Mouse (Mus musculus): ENCODE measurements around the gene Kcnh4. TPM values are rescaled to one million over a fixed set of nuclear protein-coding genes. Genes with fewer than 3 reads are reported as not detected.
"Not testable (repeated sequence)": the region's sequence is repeated elsewhere in the genome, so short reads cannot be mapped to it uniquely, and the experiment has no call there.

Kcnh4 gene
- 3.4 and 4.6 TPM in 2 replicates for polyA plus RNA-seq (2015; fragmentation: Nextera tagmentation; extraction: Ambion mirVana)

DNA sequence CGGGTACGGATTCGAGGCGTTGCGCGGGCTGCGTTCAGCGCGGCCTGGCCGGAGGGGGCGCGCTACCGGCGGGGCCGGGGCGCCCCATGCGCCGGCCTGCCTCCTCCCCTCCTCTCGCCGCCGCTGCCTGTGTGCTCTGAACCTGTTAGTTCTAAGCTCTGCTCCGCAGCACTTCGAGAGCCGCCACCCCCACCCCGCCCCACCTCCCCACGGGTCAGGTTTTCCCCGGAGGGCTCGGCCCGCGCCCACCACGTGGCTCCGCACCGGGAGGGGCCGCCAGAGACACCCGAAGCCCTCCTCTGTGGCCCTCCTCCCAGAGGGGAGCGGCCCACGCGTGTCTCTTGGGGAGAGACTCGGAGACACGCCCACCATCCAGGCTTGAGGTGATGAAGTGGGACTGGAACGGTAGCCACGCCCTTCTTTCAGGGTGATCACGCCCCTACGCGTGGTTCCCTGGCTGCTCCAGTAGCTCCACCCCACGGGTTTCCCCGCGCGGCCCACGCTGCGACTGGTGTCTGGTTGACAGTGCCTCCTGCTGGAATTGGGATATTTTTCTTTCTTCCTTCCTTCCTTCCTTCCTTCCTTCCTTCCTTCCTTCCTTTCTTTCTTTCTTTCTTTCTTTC is at the start of gene Kcnh4:
TSS of gene Kcnh4 (minus strand) at position 332 of the 623 bp plus-strand sequence.
- Histone ChIP-seq H3K27me3 (peaks cover 29% of the 10 kb centered on the region), H3K36me3 (ENCODE audit: poor library complexity, severe bottlenecking) (peaks cover 5% of the 10 kb centered on the region; the same call in 1 of the 2 replicates), H3K27ac (peak within 1 kb of the TSS; percentile 40), H3K4me1 (peaks cover 23% of the 10 kb centered on the region), H3K4me3 (peak within 1 kb of the TSS; percentile 50), H3K9ac (peak within 1 kb of the TSS; percentile 68), H3K4me2 (peak within 1 kb of the TSS; percentile 77), H3K9me3 (replicated peaks) (no peaks in the 10 kb centered on the region)
- peak; percentile 69 for ATAC-seq
- WGBS = 0% methylated on average over 26 of the region's 51 CpGs

DNA sequence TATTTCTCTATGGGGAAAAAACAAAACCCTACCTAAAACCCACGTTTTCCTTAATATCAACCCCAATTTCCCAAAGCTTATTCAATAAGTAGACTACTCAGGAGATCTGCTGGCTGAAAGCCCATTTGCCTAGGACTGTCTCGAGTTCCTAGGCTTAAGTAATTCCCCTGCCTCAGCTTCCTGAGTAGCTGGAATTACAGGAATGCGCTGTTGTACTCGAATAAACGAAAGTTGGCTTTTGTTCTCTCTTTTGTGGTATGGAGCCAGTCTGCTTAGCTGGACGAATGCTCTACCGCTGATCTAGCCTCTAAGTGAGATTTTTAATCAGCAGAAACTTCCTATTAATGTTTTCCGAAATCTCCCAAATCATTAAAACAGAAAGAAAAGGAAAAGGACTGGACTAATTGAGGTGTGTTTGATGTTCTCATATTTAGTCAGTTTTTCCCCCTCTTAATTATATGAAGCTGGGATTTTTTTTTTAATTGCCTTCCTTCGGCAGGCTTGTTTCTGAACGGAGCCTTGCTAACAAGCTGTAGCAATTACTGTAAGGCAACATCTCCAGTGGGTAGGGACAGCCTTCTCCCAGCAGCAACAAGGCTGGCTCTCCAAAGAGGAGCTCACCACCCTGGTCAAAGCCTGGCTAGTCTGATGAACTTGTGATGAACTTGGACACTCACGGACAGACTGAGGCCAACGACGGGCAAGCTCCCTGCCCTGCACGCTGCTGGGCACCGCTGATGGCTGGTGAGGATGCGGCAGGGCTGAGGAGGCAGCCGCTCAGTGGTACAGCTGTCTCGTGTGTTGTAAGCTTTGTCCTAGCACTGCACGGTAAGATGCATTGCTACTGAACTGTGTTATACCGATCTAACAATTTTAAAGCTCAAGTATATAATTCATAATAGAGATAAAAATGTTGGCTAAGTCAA is 46.9 kb upstream of the Kcnh4 start:
- no peak for ATAC-seq
- Histone ChIP-seq H3K4me1 (peaks cover 4% of the 10 kb centered on the region; the same call in 1 of the 2 replicates), H3K36me3 (ENCODE audit: poor library complexity, severe bottlenecking) (peaks cover 28% of the 10 kb centered on the region), H3K27me3 (no peaks in the 10 kb centered on the region), H3K9ac (0 out of 2 replicates have a peak overlapping the region, but pooled peaks have one; percentile 16), H3K27ac (no peak overlapping the region; the same call in 1 of the 2 replicates), H3K4me2 (peak overlapping the region; percentile 28), H3K9me3 (replicated peaks) (no peaks in the 10 kb centered on the region), H3K4me3 (no peak overlapping the region)
- WGBS = 40% methylated on average over 20 of the region's 20 CpGs

DNA sequence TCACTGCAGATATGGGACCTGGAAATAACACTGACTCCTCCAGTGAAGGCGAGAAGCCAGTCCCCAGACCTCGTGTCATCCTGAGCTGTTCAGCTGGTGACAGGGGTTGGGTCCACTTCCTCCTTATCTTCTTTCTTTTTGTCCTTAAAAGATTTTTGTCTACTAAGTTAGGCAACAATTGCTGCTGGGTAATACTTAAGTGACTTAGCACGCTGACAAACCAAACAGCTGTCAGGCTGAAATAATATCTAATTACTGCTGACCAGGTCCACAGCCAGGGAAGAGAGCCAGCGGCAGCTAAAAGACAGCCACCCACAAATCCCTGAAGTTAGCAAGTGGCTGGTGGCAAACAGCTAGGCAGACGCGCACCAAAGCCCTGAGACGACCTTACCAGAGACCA is 45.8 kb upstream of the Kcnh4 start:
- Histone ChIP-seq H3K4me2 (no peak overlapping the region), H3K4me1 (peaks cover 4% of the 10 kb centered on the region; the same call in 1 of the 2 replicates), H3K9ac (no peak overlapping the region), H3K9me3 (replicated peaks) (no peaks in the 10 kb centered on the region), H3K36me3 (ENCODE audit: poor library complexity, severe bottlenecking) (peaks cover 33% of the 10 kb centered on the region), H3K27me3 (no peaks in the 10 kb centered on the region), H3K27ac (no peak overlapping the region), H3K4me3 (no peak overlapping the region)
- ATAC-seq = no peak
- WGBS = 82% methylated on average over 7 of the region's 7 CpGs

DNA sequence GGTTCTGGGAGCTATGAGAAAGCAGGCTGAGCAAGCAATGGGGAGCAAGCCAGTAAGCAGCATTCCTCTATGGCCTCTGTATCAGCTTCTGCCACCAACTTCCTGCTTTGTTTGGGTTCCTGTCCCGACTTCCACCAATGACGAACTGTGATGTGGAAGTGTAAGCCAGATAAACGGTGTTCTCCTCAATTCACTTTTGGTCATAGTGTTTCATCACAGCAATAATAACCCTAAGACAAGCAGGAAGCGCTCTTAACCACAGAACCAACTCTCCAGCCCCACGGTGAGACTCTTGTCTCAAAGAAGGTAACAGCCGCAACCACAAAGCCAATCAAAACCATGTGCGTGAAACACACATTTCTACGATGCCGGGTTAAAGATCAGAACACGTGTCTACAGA is 44.7 kb upstream of the Kcnh4 start:
- ATAC-seq = no peak

DNA sequence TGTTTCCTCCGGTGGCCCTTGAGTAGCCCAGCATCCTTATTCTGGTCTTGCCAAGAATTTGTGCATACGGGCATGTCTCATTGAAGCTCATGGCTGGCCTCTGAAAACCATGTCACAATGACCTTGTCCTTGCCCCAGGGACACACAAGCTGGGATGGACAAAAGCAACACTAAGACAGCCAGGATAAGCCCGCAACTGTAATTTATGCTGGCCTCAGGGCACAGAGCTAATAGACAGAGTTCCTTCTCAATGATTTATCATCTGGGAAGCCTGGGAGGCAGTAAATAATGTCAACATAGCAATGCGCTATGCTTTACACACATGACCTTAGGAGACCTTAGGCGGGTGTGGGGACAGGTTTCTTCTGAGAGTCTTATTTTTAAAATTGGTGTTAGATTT is 39.7 kb upstream of the Kcnh4 start:
- Histone ChIP-seq H3K27me3 (no peaks in the 10 kb centered on the region), H3K9me3 (replicated peaks) (no peaks in the 10 kb centered on the region), H3K9ac (no peak overlapping the region), H3K4me2 (no peak overlapping the region), H3K4me3 (no peak overlapping the region), H3K36me3 (ENCODE audit: poor library complexity, severe bottlenecking) (peaks cover 29% of the 10 kb centered on the region), H3K27ac (no peak overlapping the region), H3K4me1 (no peaks in the 10 kb centered on the region)
- 83% methylated on average over 5 of the region's 5 CpGs for WGBS
- no peak for ATAC-seq

More for the DNA sequence above, 44.7 kb upstream of the Kcnh4 start:
- Histone ChIP-seq H3K4me2 (no peak overlapping the region), H3K27ac (no peak overlapping the region), H3K9me3 (replicated peaks) (no peaks in the 10 kb centered on the region), H3K36me3 (ENCODE audit: poor library complexity, severe bottlenecking) (peaks cover 33% of the 10 kb centered on the region), H3K27me3 (no peaks in the 10 kb centered on the region), H3K9ac (no peak overlapping the region), H3K4me1 (peaks cover 4% of the 10 kb centered on the region; the same call in 1 of the 2 replicates), H3K4me3 (no peak overlapping the region)
- WGBS = 95% methylated on average over 10 of the region's 10 CpGs

DNA sequence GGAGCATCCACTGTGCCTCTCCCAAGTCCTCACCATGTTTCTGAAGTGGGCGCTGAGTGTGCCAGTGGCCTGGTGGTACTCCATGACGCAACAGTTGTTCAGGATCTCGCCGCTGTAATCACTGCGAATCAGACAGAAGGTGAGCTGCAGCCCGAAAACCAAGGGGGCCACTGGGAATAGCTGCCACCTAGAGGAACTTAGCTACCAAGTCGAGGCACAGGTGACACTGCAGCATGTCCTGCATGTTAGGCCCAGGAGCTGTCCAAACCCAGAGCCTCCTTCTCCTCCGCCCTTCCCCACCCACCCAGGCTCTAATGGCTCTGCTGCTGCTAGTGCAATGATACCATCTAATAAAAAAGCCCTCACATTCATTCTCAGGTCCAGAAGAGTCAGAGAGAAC is 36.8 kb upstream of the Kcnh4 start:
- WGBS = 63% methylated on average over 8 of the region's 8 CpGs
- Histone ChIP-seq H3K4me1 (no peaks in the 10 kb centered on the region), H3K27me3 (no peaks in the 10 kb centered on the region), H3K9ac (no peak overlapping the region), H3K36me3 (ENCODE audit: poor library complexity, severe bottlenecking) (peaks cover 5% of the 10 kb centered on the region; the same call in 1 of the 2 replicates), H3K9me3 (replicated peaks) (no peaks in the 10 kb centered on the region), H3K27ac (no peak overlapping the region), H3K4me2 (no peak overlapping the region), H3K4me3 (no peak overlapping the region)
- no peak for ATAC-seq

DNA sequence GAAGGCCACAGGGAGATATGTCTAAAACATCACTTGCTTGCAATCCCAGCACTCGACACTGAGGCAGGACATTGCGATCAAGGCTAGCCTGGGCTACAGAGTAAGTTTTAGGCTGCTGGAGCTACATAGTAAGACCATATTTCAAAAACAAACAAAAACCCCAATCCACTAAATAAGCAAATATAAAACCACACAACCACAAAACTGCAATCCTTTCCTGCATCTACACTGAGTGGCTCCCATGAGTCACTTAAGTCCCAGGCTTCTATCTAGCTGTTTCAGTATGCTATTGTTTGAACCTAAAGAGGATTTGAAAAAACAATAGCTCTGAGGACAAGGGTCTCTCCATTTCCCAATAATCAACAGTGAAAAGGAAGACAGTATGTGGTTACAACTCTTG is 35.6 kb upstream of the Kcnh4 start:
- ATAC-seq = no peak
- H3K27ac ChIP-seq = no peak overlapping the region
- H3K9ac ChIP-seq = no peak overlapping the region
- no peaks in the 10 kb centered on the region for H3K4me1 ChIP-seq
- no peak overlapping the region for H3K4me2 ChIP-seq
- H3K9me3 ChIP-seq (replicated peaks) = no peaks in the 10 kb centered on the region
- WGBS = 97% methylated on average over 2 of the region's 2 CpGs
- no peak overlapping the region for H3K4me3 ChIP-seq
- no peaks in the 10 kb centered on the region for H3K27me3 ChIP-seq
- peaks cover 2% of the 10 kb centered on the region; the same call in 1 of the 2 replicates for H3K36me3 ChIP-seq (ENCODE audit: poor library complexity, severe bottlenecking)

DNA sequence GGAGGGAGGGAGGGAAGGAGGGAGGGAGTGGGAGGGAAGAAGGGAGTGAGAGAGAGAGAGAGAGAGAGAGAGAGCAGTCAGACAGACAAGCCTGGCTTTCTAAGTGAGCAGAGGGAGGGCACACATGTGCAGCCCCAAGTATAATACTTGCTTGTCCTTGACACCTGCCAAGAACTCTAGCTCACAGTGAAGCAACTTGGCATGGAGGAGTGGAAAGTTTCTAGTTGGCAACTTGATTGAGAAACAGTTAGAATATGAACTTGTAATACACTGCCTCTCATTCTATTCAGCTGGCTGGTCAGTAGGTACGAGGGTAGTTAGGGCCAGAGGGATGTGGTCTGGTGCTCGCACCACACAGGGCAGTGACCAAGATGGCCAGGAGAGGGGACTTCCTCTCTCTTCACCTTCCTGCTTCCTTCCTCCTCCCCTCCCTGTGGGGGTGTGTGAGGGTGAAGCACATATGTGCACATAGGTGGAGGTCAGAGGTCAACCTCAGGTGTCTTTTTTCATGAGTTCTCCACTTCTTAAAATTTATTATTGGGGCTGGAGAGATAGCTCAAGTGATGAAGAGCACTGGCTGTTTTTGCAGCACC is 31.8 kb upstream of the Kcnh4 start:
- no peak for ATAC-seq
- 91% methylated on average over 2 of the region's 2 CpGs for WGBS
- H3K27ac ChIP-seq = no peak overlapping the region

DNA sequence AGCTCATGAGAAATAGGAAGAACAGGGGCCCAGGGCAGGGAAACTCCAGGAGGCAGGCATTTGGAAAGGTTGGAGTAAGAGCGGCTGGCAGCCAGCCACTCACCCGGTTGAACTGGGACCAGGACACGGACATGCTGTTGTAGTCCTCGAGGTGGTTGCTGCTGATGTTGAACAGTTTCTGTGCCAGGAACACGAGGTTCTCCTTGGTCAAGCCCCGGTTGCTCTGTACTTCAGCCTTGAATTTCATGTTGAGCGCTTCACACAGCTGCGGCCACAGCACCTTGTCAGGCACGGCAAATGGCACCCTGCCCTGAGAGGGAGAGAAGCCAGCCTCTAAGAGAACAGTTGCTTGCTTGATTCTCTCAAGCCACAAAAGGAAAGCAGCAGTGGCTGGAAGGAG is 30.9 kb upstream of the Kcnh4 start:
- not testable (repeated sequence) for H3K4me1 ChIP-seq; ATAC-seq; H3K9me3 ChIP-seq (replicated peaks); H3K27ac ChIP-seq; H3K4me2 ChIP-seq; H3K4me3 ChIP-seq; H3K36me3 ChIP-seq (ENCODE audit: poor library complexity, severe bottlenecking); H3K9ac ChIP-seq; H3K27me3 ChIP-seq
- WGBS = 93% methylated on average over 9 of the region's 9 CpGs

More for the DNA sequence above, 31.8 kb upstream of the Kcnh4 start:
- Histone ChIP-seq H3K27me3 (no peaks in the 10 kb centered on the region), H3K36me3 (ENCODE audit: poor library complexity, severe bottlenecking) (peaks cover 9% of the 10 kb centered on the region), H3K9ac (no peak overlapping the region), H3K4me1 (no peaks in the 10 kb centered on the region), H3K4me3 (no peak overlapping the region), H3K4me2 (no peak overlapping the region), H3K9me3 (replicated peaks) (no peaks in the 10 kb centered on the region)

DNA sequence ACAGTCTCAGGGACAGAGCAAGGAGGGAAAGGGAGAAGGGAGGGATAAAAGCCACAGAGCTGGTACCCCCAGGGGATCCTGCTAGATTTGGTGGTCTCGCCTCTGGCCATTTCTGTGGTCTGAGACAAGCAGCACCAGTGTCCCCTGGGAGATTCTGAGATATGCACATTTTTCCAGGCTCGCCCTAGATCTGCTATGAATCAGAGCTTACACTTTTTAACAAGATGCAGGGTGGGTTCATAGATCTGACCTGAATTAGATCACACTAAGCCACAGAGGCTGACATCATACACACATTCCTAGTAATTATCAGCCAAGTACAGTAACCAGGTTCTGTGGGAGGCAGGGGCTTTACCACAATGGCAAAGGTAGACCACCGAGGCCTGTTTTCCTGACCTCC is 30.0 kb upstream of the Kcnh4 start:
- no peak overlapping the region for H3K9ac ChIP-seq
- H3K36me3 ChIP-seq (ENCODE audit: poor library complexity, severe bottlenecking) = peaks cover 9% of the 10 kb centered on the region
- H3K4me2 ChIP-seq = no peak overlapping the region
- H3K27me3 ChIP-seq = no peaks in the 10 kb centered on the region
- H3K4me3 ChIP-seq = no peak overlapping the region
- no peaks in the 10 kb centered on the region for H3K9me3 ChIP-seq (replicated peaks)
- no peak overlapping the region for H3K27ac ChIP-seq
- no peaks in the 10 kb centered on the region for H3K4me1 ChIP-seq
- 83% methylated on average over 3 of the region's 3 CpGs for WGBS
- ATAC-seq = no peak

DNA sequence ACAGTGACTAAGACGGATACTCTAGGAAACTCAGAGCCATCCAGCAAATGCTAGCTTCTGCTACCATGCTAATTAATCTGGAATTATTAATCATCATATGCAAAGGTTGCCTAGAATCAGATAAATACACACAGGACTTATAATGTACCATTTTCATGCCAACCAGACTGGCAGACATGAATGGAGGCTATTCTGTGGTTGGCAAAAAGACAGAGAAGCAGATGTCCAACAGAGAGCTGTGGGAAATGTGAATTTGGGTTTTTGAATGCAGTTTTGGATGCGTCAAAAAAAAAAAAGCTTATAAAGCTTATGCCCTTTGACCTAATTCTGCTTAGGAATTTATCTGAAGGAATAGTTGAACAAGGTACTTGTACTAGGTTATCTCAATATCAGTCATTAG is 26.0 kb upstream of the Kcnh4 start:
- peaks cover 26% of the 10 kb centered on the region for H3K36me3 ChIP-seq (ENCODE audit: poor library complexity, severe bottlenecking)
- H3K4me1 ChIP-seq = no peaks in the 10 kb centered on the region
- H3K27ac ChIP-seq = no peak overlapping the region
- H3K9ac ChIP-seq = no peak overlapping the region
- no peaks in the 10 kb centered on the region for H3K9me3 ChIP-seq (replicated peaks)
- WGBS = 87% methylated on average over 2 of the region's 2 CpGs
- ATAC-seq = no peak
- no peaks in the 10 kb centered on the region for H3K27me3 ChIP-seq
- no peak overlapping the region for H3K4me3 ChIP-seq
- no peak overlapping the region for H3K4me2 ChIP-seq

DNA sequence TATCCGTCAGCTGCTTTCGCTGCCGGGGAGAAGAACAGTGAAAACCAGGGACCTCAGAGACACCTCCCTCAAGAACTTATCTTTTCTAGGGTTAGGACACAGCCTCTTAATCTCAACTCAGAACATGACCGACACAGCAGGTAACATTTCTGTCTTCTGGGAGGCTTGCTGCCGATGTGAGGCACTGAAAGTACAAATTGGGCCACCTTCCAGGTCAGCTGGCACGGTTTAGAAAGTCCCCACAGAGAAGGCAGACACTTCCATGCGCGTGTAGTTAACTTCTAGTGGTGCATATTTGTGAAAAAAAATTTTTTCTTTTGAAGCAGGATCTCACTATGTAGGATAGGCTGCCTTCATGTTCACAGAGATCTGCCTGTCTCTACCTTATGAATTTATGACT is 24.5 kb upstream of the Kcnh4 start:
- peaks cover 22% of the 10 kb centered on the region for H3K36me3 ChIP-seq (ENCODE audit: poor library complexity, severe bottlenecking)
- H3K27me3 ChIP-seq = no peaks in the 10 kb centered on the region
- no peaks in the 10 kb centered on the region for H3K9me3 ChIP-seq (replicated peaks)
- no peak overlapping the region for H3K9ac ChIP-seq
- H3K27ac ChIP-seq = no peak overlapping the region
- no peak for ATAC-seq
- WGBS = 84% methylated on average over 8 of the region's 8 CpGs
- no peaks in the 10 kb centered on the region for H3K4me1 ChIP-seq
- H3K4me3 ChIP-seq = no peak overlapping the region
- no peak overlapping the region for H3K4me2 ChIP-seq
